Mouse (Mus musculus) MEL (cell line): ENCODE results near the gene Msrb1.

Experiments used
- CTCF ChIP-seq, 3 experiments: IDR thresholded peaks in 2 of 3; conservative IDR thresholded peaks in 1 of 3; 2 replicates each; pipeline ENCODE4 v1.5.1; 2011 to 2012; ENCODE audit warnings: low read length in 3 of 3, low read depth in 2 of 3, mild to moderate bottlenecking in 2 of 3, improper control_type of control experiment in 1 of 3, inconsistent platforms in 1 of 3, mixed read lengths in 1 of 3, moderate library complexity in 1 of 3; ENCODE audit not compliant: control insufficient read depth in 1 of 3, insufficient read depth in 1 of 3, poor library complexity in 1 of 3, severe bottlenecking in 1 of 3
- EP300 ChIP-seq, 2 experiments: IDR thresholded peaks; 2 replicates each; pipeline ENCODE4 v1.6.1; 2011; ENCODE audit warnings: improper control_type of control experiment in 2 of 2, low read length in 2 of 2, low read depth in 1 of 2, mild to moderate bottlenecking in 1 of 2
- HCFC1 ChIP-seq: IDR thresholded peaks from 2 replicates; pipeline ENCODE4 v1.6.1; 2012; ENCODE audit warnings: low read depth, mild to moderate bottlenecking, inconsistent platforms, low read length, improper control_type of control experiment, moderate library complexity
- MAFK ChIP-seq: IDR thresholded peaks from 2 replicates; pipeline ENCODE4 v1.6.1; 2011; ENCODE audit warnings: low read depth, mild to moderate bottlenecking, low read length, improper control_type of control experiment, borderline replicate concordance
- MYC ChIP-seq: IDR thresholded peaks from 2 replicates; pipeline ENCODE4 v1.6.1; 2011; ENCODE audit warnings: low read depth, mild to moderate bottlenecking, low read length, improper control_type of control experiment, moderate library complexity
- POLR2A ChIP-seq, 2 experiments: IDR thresholded peaks; 2 replicates each; pipeline ENCODE4 v1.6.1; 2011 to 2012; ENCODE audit warnings: low read length in 2 of 2, mild to moderate bottlenecking in 2 of 2, control low read depth in 1 of 2, improper control_type of control experiment in 1 of 2, low read depth in 1 of 2, moderate library complexity in 1 of 2; ENCODE audit not compliant: control insufficient read depth in 1 of 2, insufficient read depth in 1 of 2, poor library complexity in 1 of 2
- POLR2AphosphoS2 ChIP-seq: IDR thresholded peaks from 2 replicates; pipeline ENCODE4 v1.6.1; 2011; ENCODE audit warnings: low read length, improper control_type of control experiment
- POLR2AphosphoS5 ChIP-seq: IDR thresholded peaks from 2 replicates; pipeline ENCODE4 v1.6.1; 2012; ENCODE audit warnings: low read depth, borderline replicate concordance, mild to moderate bottlenecking, inconsistent platforms, low read length, moderate library complexity, mixed read lengths
- RCOR1 ChIP-seq: IDR thresholded peaks from 2 replicates; pipeline ENCODE4 v1.6.1; 2012; ENCODE audit warnings: low read depth, mild to moderate bottlenecking, inconsistent platforms, low read length, improper control_type of control experiment
- TCF12 ChIP-seq: IDR thresholded peaks from 2 replicates; pipeline ENCODE4 v1.6.1; 2014; ENCODE audit warnings: low read depth, mild to moderate bottlenecking, inconsistent platforms, low read length, improper control_type of control experiment, moderate library complexity
- USF2 ChIP-seq, 2 experiments: IDR thresholded peaks; 2 replicates each; pipeline ENCODE4 v1.6.1; 2011 to 2012; ENCODE audit warnings: improper control_type of control experiment in 2 of 2, low read length in 2 of 2, borderline replicate concordance in 1 of 2, inconsistent platforms in 1 of 2, low read depth in 1 of 2, mild to moderate bottlenecking in 1 of 2; ENCODE audit not compliant: insufficient read depth in 1 of 2
- ZC3H11A ChIP-seq: IDR thresholded peaks from 2 replicates; pipeline ENCODE4 v1.6.1; 2012; ENCODE audit warnings: low read depth, mild to moderate bottlenecking, inconsistent platforms, low read length, improper control_type of control experiment
- ZMIZ1 ChIP-seq: IDR thresholded peaks from 2 replicates; pipeline ENCODE4 v1.6.1; 2012; ENCODE audit warnings: low read depth, mild to moderate bottlenecking, inconsistent platforms, low read length, improper control_type of control experiment, moderate library complexity
- ZNF384 ChIP-seq: IDR thresholded peaks from 2 replicates; pipeline ENCODE4 v1.6.1; 2012; ENCODE audit warnings: low read depth, mild to moderate bottlenecking, inconsistent platforms, low read length, improper control_type of control experiment

DNA sequence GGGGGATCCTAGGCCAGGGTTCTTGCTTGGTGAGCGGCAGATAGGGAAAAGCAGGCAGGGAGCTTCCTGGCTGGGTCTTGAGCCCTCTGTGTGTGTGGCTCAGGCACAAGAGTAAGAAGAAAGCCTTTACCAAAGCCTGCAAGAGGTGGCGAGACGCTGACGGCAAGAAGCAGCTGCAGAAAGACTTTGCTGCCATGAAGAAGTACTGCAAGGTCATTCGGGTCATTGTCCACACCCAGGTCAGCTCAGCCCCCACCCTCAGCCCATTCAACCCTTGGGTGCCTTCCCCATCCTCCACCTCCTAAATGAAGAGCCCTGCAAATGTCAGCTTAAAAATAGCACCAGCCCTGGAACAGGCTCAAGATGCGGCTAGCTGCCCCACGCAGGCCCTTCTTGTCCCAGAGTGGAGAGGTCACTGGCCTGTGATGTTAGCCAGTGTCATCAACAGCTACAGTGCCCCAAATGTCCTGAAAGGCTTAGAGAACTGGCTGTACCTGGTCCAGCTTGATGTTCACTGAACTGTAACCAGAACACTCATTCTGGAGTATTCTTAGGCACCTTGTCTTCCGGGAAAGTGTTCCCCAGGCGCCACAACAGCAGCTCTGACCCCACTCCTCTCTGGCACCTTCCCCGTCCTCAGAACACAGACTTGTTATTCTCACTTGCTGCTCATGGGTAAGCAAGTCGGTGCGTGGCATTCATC lies 4.1 kb upstream of the Msrb1 start:
- TF ChIP-seq ZC3H11A (no peak), ZNF384 (no peak), POLR2AphosphoS2 (no peak), CTCF (IDR thresholded peaks at IDR 0.05 in 2 of 3, conservative IDR thresholded peaks at IDR 0.05 in 1 of 3; ENCODE audit: control insufficient read depth in 1 of 3, insufficient read depth in 1 of 3, low read depth in 2 of 3, low read length in 3 of 3, poor library complexity in 1 of 3, severe bottlenecking in 1 of 3) (no peak), RCOR1 (no peak), ZMIZ1 (no peak), POLR2A (IDR thresholded peaks at IDR 0.05; ENCODE audit: control insufficient read depth in 1 of 2, insufficient read depth in 1 of 2, low read depth in 1 of 2, low read length in 2 of 2, poor library complexity in 1 of 2) (no peak), TCF12 (no peak), MAFK (no peak), POLR2AphosphoS5 (no peak), HCFC1 (no peak), MYC (no peak), USF2 (IDR thresholded peaks at IDR 0.05; ENCODE audit: borderline replicate concordance in 1 of 2, insufficient read depth in 1 of 2, low read depth in 1 of 2, low read length in 2 of 2) (no peak), EP300 (IDR thresholded peaks at IDR 0.05; ENCODE audit: low read depth in 1 of 2, low read length in 2 of 2) (no peak)
